Mouse (Mus musculus) urinary bladder, adult 2 months (tissue): ENCODE measurements around the gene Klk14. TPM values are rescaled to one million over a fixed set of nuclear protein-coding genes. Genes with fewer than 3 reads are reported as not detected.

Experiments used
- polyA plus RNA-seq: library from polyadenylated mRNA; depleted of rRNA; stranded (reverse); fragments of >200 nt; gene quantifications from 2 replicates; pipeline ENCODE4 v1.2.3, GENCODE M21; 2012; rRNA removed

The Klk14 gene
- polyA plus RNA-seq, 1 experiment = 0.07 TPM

Other genes with a start within 250 kb of the Klk14 start
- gene Cldnd2, start 249.6 kb upstream of the Klk14 start, polyA plus RNA-seq = not detected in 2 replicates
- 244 and 246 TPM in 2 replicates for gene Etfb, start 246.3 kb upstream of the Klk14 start, polyA plus RNA-seq
- 0.12 and 0.56 TPM in 2 replicates for gene Gm45233, start 246.3 kb upstream of the Klk14 start, polyA plus RNA-seq
- gene Vsig10l, start 227.3 kb upstream of the Klk14 start, polyA plus RNA-seq = 2.7 and 3.1 TPM in 2 replicates
- gene Iglon5, start 200.3 kb upstream of the Klk14 start, polyA plus RNA-seq = 3.7 and 7.2 TPM in 2 replicates
- not detected in 2 replicates for gene 4931406B18Rik, start 184.5 kb upstream of the Klk14 start, polyA plus RNA-seq
- 5.9 and 7.2 TPM in 2 replicates for gene Cd33, start 146.0 kb upstream of the Klk14 start, polyA plus RNA-seq
- gene Zfp658, start 128.2 kb upstream of the Klk14 start, polyA plus RNA-seq = 4.0 and 4.3 TPM in 2 replicates
- gene Zfp719, start 110.8 kb upstream of the Klk14 start, polyA plus RNA-seq = 6.8 and 7.1 TPM in 2 replicates
- 0.03 TPM in 1 of 2 replicates, not detected in the other for gene Zfp819, start 83.2 kb upstream of the Klk14 start, polyA plus RNA-seq
- gene Ceacam18, start 55.7 kb upstream of the Klk14 start, polyA plus RNA-seq = not detected in 2 replicates
- gene Siglece, start 30.3 kb upstream of the Klk14 start, polyA plus RNA-seq = 1.4 and 2.3 TPM in 2 replicates
- 9.7 and 10.2 TPM in 2 replicates for gene Ctu1, start 18.4 kb upstream of the Klk14 start, polyA plus RNA-seq
- 0.36 and 0.83 TPM in 2 replicates for gene Klk13, start 22.1 kb downstream of the Klk14 start, polyA plus RNA-seq
- not detected in 2 replicates for gene Klk12, start 78.5 kb downstream of the Klk14 start, polyA plus RNA-seq
- gene Klk11, start 84.2 kb downstream of the Klk14 start, polyA plus RNA-seq = 0.23 TPM in 1 of 2 replicates, not detected in the other
- 0.49 and 0.59 TPM in 2 replicates for gene Klk10, start 90.6 kb downstream of the Klk14 start, polyA plus RNA-seq
- 0.04 TPM in 1 of 2 replicates, not detected in the other for gene Klk9, start 101.5 kb downstream of the Klk14 start, polyA plus RNA-seq
- gene Klk8, start 107.2 kb downstream of the Klk14 start, polyA plus RNA-seq = 8.1 and 8.9 TPM in 2 replicates
- not detected in 2 replicates for gene Klk7, start 120.9 kb downstream of the Klk14 start, polyA plus RNA-seq
- 0.30 TPM in 1 of 2 replicates, not detected in the other for gene Klk6, start 134.1 kb downstream of the Klk14 start, polyA plus RNA-seq
- not detected in 2 replicates for gene Klk5, start 151.6 kb downstream of the Klk14 start, polyA plus RNA-seq
- gene Klk4, start 190.7 kb downstream of the Klk14 start, polyA plus RNA-seq = not detected in 2 replicates
- not detected in 2 replicates for gene Klk15, start 243.3 kb downstream of the Klk14 start, polyA plus RNA-seq